Mouse (Mus musculus) layer of hippocampus, adult 9-11 months (tissue): Measurements from ENCODE around the gene Olfr510.
"Not testable (repeated sequence)": the region's sequence is repeated elsewhere in the genome, so short reads cannot be mapped to it uniquely, and the experiment has no call there.

Experiments used
- DNase-seq: peaks from one replicate; pipeline ENCODE4 v3.0.0; 2022

The Olfr510 gene

GRCm38 (mm10) chr7:108666118-108666517 is at the start of gene Olfr510:
Olfr510 (plus strand) TSS chr7:108666418.
- DNase-seq: no peak

- not testable (repeated sequence) for DNase-seq
These were observed 49.4 kb upstream of the Olfr510 start for GRCm38 (mm10) chr7:108616781-108617180.

- no peak for DNase-seq
These were observed 44.7 kb upstream of the Olfr510 start, which contains the start of gene Olfr507 for GRCm38 (mm10) chr7:108621514-108621913. Olfr507 (plus strand) TSS chr7:108621814.

GRCm38 (mm10) chr7:108629694-108630093 is 36.5 kb upstream of the Olfr510 start, which contains the start of gene Olfr508:
Olfr508 (plus strand) TSS chr7:108629994.
- no peak for DNase-seq

GRCm38 (mm10) chr7:108651806-108652205 is 14.4 kb upstream of the Olfr510 start, which contains the start of gene Olfr509:
Olfr509 (minus strand) TSS chr7:108651906.
- DNase-seq: no peak

- no peak for DNase-seq
These were observed 3.8 kb upstream of the Olfr510 start for GRCm38 (mm10) chr7:108662419-108662818.

- no peak for DNase-seq
These were observed 4.8 kb downstream of the Olfr510 start for GRCm38 (mm10) chr7:108671058-108671457.

GRCm38 (mm10) chr7:108678886-108679285 is 12.7 kb downstream of the Olfr510 start:
- no peak for DNase-seq

- no peak for DNase-seq
These were observed 46.8 kb downstream of the Olfr510 start, which contains the start of gene Olfr512 for GRCm38 (mm10) chr7:108713020-108713419. Olfr512 (plus strand) TSS chr7:108713320.
